Mouse (Mus musculus) thymus, postnatal 0 days (tissue): Measurements from ENCODE around the gene Marc2. TPM values are rescaled to one million over a fixed set of nuclear protein-coding genes. Genes with fewer than 3 reads are reported as not detected.

Source experiments
- DNase-seq: peaks from one replicate; pipeline ENCODE4 v3.0.0-alpha.2; 2015; ENCODE audit warnings: low spot score
- polyA plus RNA-seq: library from polyadenylated mRNA; unstranded; fragments of >200 nt; fragmentation: Nextera tagmentation; extraction: Ambion mirVana; gene quantifications from 2 replicates; pipeline ENCODE4 v1.2.1, GENCODE M21; 2015

Marc2 gene
- polyA plus RNA-seq = 237 and 272 TPM in 2 replicates

DNA sequence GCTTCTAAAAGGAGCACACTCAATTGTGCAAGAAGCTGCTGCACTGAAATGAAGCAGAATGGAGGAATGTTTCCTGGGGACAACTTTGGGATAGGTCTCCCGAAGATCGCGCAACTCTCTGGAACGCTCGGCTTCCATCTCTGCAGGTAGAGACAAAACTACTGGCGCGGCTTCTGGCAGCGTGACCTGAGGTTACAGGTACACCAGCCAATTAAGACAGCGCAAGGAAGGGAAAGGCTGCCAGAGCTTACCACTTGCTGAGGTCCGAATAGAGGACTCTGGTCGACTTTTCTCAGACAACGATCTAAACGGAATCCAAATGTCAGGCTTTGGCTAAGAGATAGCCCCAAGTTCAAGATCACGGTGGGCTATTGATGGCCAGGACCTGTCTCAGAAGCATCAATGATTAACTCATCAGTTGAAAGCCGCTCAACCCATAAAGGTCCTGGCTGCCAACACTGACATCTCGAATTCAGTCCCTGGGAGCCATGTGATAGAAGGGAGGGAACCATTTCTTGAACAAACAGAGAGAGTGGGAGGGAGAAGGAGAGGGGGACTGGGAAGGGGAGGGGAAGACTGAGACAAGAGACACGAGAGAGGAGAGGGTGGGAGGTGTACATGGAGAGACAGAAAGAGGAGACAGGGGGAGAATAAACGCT is at the start of gene Marc2:
Marc2 (minus strand) TSS at position 360 of the 659 bp plus-strand sequence.
- no peak for DNase-seq

DNA sequence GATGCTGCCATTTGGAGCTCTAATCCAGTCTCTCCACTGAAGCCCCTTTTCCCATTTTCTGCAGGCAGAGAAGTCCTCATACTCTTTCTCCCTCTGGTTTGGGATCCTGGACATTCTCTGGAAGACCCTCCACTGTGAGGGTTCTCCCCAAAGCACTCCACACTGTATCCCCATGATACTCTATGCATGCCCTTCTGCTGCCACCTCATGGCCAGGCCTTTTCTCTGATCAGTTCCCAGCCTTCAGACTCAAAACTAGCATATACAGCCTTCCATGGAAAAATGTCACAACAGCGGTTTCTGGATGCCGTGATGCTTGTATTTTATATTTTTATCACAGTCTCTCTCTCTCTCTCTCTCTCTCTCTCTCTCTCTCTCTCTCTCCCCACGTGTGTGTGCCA is 45.7 kb upstream of the Marc2 start:
- DNase-seq = no peak

DNA sequence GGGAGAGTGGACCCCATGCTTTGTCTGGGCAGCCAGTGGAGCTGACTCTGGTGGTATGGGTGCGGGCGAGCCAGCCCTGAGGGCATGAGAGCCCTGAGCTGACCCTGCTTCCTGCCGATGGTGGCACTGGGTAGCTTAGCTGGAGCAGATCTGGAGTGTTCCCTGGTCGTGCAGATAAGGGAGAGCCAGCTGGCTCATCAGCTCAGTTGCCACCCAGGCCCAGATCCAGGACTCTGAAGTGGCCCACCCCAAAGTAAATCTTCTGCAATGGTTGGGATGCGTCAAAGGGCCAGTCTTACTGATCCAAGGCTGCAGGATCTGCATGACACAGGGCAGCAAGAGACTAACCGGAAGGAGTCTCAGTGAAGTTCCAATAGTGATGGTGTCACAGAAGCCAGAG is 43.2 kb upstream of the Marc2 start:
- DNase-seq = no peak

DNA sequence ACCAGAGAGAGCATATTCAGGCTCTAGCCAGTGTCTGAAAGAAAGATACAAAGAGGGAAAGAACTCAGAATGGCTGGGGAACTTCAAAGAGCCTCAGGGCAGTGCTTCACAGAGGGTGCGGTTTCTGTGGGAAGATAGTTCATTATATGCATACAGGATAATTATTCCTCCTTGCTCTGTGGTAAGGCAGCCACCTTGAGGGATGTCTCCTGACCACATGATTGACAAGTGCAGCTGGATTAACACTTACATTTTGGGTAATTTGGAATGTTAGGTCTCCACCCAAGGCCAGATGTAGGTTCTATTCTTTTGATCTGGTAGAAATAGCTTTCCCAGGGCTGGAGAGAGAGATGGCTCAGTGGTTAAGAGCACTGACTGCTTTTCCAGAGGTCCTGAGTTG is 39.9 kb upstream of the Marc2 start:
- DNase-seq = no peak

DNA sequence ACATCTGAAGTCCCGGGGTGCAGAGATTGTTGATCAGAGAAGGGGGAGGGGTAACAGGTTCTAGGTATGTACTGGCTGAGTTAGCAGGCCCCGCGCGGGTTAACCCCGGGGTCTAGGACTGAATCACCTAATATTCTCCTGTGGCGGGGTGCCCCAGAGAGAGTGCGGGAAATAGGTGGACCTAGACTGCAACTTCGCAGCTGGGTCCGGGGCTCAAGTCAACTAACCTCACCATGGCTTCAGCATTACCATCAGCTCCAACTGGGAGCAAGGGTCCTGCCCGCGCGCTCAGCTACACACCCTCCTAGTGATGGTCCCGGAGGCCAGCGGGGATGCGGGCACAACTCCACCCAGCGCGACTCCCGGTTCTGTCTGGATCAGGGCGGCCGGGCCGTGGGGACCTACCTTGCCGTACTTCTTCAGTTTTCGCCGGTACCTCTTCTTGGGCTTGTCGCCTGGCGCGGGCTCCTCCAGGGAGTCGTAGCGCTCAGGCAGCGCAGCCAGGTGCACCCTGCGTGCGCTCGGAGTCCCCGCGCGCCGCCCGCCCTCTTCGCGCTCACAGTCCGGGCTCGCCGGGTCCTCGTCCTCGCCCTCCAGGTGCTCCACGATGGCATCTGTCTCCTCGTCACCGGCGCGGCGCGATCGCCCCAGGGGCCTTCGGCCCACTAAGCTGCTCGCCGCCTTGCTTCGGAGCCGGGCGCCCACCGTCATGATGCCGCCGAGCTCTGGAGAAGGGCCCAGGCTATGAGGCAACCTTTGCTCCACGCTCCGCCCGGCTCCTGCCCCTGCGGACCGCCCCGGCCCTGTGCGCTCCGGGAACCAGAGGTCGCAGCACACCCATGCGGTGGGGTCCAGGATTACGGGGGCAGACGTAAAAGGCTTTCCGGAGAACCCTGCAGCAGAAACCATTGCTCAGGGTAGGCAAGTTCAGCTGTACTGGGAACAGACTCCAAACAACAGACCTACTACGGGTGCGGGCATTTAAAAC is 36.3 kb upstream of the Marc2 start, which contains the start of gene C130074G19Rik:
C130074G19Rik (minus strand) TSS at position 938 of the 988 bp plus-strand sequence.
- peak; percentile 19 for DNase-seq

DNA sequence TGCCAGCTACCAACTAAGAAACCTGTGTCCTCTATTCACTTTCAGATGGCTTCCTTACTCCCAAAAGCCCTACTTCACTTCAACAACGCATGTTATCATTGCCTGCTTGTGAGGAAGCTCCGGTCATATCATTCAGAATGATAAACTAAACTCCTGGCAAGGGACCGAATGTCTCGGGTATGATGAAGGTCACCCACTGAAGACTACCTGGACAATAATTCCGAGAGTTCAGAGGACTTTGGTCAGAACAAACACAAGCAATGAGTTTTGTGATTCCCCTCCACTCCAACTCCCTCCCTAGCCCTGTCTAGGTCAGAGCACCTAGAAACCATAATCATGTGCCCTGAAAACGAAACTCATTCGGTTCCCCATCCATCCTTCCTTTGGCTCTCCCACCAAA is 35.6 kb upstream of the Marc2 start:
- no peak for DNase-seq

DNA sequence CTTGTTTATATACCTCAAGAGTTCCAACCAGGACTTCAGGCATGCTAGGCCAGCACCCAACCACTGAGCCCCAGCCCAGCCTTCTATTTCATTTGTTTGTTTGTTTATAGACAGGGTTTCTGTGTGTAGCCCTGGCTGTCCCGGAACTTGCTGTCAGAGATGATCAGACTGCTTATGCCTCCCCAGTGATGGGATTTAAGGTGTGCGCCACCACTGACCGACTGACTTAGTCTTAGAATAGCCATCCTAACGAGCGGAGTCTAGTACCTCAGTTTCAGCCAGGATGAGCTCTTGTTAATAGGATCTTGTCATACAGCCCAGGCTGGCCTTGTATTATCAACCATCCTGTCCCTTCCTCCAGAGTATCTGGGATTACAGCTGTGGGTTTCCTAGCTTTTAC is 35.0 kb upstream of the Marc2 start:
- no peak for DNase-seq

DNA sequence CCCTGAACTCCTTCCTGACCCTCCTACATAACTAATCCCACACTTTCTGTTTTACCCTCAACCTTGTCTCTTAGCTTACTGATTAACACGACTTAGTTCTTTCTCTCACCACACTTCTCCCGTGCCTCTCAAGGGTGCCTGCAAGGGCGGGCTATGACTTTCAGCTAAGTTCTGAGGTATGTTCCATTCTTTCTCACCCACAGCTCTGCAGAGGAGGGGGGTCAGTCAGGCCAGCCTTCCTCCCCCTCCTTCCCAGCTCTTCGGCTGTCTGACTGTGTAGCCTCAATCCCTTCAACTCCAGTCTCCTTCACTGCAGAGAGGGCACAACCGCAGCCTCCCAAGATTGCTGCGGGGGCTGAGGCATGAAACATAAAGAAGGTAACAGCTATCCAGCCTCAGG is 32.6 kb upstream of the Marc2 start:
- no peak for DNase-seq

DNA sequence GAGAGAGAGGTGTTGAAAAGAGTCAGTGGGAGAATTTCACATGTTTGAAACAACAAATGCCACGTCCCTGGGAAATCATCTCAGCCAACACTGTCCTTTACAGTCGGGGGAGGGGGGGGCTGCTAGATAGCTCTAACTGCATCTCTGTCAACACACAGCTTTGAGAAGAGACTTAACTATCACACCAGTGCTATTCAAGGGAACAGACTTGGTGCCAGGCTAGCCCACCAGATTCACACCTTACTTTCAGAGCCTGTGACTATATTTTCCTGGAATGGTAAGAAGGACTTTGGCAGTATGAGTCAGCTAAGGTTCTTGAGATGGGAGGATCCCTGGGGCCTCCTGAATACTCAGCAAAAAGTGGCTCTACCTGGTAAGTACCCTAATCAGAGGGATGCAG is 31.1 kb upstream of the Marc2 start:
- no peak for DNase-seq

DNA sequence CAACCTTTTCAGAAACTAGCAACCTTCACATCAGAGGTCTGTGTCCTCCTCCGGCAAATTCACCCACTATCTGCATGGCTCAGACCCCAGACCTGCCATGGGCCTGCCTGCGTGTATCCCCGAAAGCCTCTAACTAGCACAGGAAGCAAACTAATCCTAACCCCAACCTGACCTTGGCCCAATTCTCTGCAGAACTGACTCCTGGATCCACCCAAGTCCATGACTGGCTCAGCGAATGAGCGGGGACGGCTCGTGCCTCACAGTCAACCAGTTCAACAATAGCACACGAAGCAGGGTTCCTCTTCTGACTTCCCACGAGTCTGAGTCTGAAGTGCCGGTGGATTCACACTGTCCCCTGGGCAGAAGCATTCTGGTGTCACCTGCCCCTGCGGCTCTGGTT is 27.7 kb upstream of the Marc2 start:
- no peak for DNase-seq

DNA sequence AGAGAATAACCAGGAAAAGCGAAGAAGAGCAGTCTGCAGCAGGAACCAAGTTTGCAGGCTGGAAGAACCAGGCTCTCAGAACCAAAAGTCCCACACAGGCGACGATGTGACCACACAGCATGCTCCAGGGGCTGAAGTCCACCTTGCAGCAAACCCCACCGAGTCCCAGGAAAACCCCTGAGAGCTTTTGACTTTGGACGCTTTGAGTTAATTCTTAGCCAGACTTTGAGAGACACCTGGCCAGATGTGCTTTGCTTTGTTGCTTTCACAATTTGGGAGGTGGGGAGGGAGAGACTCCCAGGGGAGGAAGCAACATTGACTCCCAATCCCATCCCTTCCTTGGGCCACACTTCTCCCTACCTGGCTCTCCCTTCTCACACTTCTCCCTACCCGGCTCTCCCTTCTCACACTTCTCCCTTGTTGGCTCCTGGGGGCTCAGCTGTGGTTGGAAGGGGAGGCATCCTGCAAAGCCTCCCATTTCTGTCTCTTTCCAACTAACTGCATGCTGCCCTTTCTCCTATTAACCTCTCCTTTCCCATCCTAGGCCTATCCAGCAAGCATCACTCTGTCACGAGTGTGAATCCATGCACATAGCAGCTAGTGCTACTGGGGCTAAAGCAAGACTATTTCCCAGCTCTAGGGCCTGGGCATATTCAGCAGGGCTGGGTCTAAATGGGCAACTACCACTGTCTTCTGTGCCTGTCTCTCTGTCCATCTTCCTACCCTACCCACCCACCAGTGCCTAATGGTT is 26.0 kb upstream of the Marc2 start:
- DNase-seq = no peak

DNA sequence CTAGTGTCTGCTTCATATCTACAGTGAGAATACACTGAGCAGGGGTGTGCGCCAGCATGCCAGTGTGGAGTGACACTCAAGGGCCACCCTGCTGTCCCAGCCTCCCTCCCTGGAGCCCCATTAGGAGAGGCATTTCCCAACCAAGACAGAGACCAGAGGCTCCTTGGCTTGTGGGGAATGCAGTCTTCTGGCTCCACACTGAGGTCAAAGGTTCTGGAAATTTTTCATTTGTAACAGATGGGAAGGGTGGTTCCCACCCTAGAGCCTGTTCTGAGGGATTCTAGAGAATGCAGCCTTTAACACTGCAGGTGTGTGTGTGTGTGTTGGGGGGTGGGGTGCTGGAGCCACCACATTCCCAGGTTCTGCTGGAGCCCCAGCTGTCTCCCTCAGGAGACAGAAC is 25.3 kb upstream of the Marc2 start:
- no peak for DNase-seq

DNA sequence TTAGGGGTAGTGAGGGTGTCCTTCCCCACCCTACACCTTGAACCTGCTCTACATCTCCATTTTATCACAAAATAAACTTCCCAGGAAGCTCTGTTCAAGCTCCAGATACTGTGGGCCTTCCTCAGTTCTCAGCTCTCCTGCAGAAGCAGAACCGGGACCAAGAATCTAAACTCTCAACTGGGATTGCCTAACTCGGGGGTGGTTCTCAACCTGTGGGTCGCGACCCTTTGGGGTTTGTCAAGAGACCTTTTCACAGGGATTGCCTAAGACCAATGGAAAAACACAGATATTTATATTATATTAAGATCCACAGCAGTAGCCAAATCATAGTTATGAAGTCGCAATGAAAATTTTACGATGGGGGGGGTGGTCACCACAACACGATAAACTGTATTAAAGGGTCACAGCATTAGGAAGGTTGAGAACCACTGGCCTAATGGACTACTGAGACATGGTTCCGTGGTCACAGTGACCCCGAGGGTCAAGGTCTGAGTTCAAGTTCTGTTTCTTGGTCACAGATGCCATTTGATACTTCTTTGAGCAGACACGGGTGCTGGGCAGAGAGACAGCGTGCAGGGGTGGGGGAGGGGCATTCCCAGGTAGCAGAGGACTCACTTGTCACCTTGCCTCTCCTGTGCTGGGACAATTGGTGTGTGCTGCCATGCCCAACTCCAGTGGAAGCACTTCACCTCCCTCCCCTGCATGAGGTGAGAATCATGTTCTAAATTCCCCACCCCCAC is 24.6 kb upstream of the Marc2 start:
- DNase-seq = no peak

DNA sequence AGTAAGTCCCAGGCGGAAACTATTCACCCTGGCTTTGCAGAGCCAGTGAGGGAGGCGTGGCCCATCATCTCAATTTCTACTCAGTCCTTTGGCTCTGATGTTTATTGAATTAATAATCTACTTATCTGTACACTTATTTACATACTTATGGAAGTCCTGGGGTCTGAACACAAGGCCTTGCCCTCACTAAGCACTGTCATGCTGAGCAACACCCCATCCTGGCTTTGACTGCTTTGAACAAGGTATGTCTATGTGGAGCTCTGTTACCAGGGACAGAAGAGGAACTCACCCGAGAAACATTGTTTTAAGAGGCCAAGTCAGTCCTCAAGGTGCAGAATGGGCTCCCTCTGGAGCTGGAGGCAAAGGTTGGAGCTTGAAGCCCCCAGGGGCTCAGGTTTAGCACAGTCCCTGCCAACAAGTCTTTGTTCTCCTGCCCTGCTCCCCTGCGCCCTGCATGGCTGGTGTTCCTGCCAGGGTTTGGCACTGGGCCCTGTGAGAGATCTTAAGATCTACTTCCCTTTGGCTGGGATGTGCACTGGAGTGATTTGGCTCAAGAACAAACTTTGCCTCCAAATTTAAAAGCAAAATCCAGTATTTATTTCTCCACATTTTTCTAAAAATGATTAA is 23.8 kb upstream of the Marc2 start:
- DNase-seq = no peak

DNA sequence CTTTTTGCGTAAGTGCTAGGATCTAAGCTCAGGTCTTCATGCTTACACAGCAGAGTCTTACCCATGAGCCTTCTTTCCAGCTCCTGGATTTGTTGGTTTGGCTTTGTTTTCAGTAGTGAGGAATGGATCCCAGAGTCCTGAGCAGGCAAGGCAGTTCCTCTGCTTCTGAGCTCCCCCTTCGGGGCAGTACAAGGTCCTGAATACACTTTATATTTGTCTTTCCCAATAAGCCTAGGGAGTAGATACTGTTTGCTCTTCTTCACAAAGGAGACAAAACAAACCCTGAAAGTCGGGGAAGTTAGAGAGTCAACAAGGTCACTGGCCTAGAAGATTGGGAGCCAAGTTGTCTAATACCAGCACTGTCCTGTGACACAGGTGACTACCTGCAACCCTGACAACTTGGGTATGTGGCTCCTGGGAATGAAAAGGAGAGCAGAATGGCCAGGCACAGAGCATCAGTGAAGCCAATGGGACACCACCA is 21.4 kb upstream of the Marc2 start:
- DNase-seq = no peak

DNA sequence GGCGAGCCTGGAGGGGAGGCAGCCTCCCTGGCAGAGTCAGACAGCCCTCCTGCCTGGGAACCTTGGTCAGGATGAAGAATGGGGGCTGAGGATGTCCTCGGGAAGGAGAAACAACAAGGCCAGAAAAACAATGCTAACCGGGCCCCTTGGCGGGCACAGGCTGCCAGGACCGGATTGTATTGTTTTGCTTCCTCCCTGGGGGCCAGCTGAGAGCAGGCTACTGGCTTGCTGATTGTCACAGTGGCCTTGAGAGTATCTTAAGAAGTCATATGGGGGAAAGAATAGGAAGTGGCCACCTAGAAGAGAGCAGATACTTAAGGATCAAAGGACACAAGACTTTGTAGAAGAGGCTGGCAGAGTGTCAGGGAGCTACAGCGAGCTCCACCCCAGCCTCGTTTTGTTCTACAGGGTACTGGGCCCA is 18.1 kb upstream of the Marc2 start:
- DNase-seq = no peak

DNA sequence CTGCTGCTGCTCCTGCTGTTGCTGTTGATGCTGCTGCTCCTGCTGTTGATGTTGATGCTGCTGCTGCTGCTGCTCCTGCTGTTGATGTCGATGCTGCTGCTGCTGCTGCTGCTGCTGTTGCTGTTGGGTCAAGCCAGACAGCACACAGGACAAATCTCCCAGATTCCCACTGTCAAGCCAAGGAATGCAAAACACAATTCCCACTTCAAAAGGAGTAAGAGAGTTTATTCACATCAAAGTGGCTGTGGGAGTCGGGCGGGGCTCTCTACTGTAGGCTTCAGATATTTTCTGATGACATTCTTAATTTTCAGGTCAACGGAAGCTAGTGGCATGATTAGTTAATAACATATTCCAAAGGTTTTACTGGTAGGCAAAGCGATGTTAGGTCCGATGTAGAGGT is 16.4 kb upstream of the Marc2 start:
- DNase-seq = no peak

DNA sequence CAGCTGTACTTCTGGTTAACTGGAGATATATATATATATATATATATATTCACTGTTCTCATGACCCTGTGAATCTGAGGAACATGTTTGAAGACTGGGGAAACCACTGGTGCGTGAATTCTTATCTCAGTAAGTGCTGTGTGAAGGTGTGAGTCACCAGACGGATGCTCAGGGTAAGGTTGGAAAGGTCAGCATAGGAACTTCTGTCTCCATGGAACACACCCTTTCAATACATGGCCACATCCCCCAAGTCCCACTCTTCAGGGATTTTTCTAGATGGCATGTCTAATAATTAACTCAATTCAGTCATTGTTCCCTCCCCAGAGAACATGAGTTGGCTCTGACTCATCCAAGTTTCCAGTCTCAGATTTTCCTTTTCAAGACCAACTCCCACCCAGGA is 15.3 kb upstream of the Marc2 start:
- no peak for DNase-seq

DNA sequence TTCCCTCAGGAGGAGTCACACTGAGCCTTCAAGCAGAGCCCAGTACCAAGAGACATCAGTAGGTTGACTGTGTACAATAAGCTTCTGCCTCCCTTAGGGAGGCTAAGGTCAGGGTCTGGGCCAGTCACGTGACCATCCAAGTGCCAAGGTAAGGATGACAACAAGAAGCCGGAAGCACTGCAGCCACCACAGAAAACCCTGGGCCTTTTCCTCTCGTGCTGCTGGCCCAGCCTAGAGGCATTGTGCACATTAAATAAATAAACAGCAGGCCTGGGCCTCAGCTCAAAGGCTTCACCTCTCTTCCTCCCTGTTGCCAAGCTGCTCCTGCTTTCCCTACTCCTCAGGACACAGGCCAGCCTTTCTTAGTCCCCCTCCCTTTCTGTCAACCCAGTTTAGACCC is 14.0 kb upstream of the Marc2 start:
- DNase-seq = no peak

DNA sequence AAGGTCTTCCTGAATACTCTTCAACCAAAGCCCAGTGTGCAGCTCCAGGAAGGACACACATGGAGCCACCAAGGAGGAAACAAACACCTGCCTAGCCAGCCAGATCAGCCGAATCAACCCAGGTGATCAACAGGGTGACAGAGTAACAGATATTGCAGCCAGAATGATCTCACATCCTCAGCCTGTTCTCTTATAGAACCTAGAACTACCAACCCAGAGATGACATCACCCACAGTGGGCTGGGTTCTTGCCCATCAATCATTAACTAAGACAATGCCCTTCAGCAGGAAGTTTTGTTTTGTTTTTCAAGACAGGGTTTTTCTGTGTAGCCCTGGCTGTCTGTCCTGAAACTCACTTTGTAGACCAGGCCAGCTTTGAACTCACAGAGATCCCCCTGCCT is 12.0 kb upstream of the Marc2 start:
- no peak for DNase-seq
